Mouse (Mus musculus): ENCODE data around the gene Cfap44.

The Cfap44 gene

GRCm38 (mm10) chr16:44394577-44395243 is at the start of gene Cfap44:
TSS of gene Cfap44 (plus strand) at chr16:44394796.
- TF ChIP-seq GATA4 (IDR thresholded peaks at IDR 0.05; ENCODE audit: insufficient replicate concordance, low read length) = no peak

GRCm38 (mm10) chr16:44347071-44347901 is 47.3 kb upstream of the Cfap44 start, which contains the start of gene Spice1:
TSS of gene Spice1 (plus strand) at chr16:44347121.
- no peak; the same call in 1 of the 2 replicates for TF ChIP-seq GATA4 (IDR thresholded peaks at IDR 0.05; ENCODE audit: insufficient replicate concordance, low read length)

DNA sequence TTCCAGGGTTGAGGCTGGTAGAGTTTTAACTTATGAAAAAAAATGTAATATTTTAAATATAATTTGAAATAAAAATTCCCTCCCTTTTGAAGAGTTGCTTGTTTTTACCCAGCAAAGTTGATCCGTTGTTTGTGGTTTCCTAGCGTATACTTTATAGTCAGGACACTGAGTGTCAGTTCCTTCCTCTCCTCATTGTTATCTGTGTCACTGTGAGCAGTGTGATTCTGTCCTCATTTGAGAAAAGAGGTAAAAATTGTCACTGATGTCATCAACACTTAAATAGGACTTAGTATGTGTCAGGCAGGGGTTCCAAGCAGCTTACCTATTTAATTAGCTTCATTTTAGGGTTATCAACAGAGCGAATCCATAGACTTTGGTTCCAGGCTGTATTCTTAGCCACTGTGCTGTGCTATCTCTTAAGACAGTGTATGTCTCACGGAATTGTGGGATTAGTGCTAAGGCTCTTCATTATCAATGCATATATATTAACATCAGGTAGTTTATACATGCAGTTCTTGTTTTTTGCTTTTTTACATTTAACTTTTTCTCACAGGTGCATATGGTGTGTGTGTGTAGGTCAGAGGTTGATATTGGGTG is 44.7 kb upstream of the Cfap44 start:
- TF ChIP-seq GATA4 (IDR thresholded peaks at IDR 0.05; ENCODE audit: insufficient replicate concordance, low read length) = no peak

DNA sequence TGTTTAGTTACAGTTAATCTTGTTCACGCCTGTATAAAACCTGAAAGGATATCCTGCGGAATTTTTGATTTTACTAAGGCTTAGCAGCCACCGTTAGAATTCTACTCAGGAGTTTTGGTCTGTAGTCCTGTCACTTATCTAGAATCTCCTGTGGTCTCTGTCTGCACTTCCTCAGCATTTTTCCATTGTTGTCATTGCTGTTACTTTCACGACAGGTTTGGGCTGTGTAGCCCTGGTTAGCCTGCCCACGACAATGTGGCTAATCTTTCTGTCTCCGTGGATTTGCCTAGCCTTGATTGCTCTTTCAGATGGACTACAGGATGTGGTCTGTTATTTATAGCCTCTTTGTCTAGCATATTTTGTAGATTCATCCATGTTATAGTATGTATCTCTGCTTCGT is 38.3 kb upstream of the Cfap44 start:
- TF ChIP-seq GATA4 (IDR thresholded peaks at IDR 0.05; ENCODE audit: insufficient replicate concordance, low read length) = no peak

GRCm38 (mm10) chr16:44357571-44358268 is 36.9 kb upstream of the Cfap44 start:
- no peak for TF ChIP-seq GATA4 (IDR thresholded peaks at IDR 0.05; ENCODE audit: insufficient replicate concordance, low read length)

DNA sequence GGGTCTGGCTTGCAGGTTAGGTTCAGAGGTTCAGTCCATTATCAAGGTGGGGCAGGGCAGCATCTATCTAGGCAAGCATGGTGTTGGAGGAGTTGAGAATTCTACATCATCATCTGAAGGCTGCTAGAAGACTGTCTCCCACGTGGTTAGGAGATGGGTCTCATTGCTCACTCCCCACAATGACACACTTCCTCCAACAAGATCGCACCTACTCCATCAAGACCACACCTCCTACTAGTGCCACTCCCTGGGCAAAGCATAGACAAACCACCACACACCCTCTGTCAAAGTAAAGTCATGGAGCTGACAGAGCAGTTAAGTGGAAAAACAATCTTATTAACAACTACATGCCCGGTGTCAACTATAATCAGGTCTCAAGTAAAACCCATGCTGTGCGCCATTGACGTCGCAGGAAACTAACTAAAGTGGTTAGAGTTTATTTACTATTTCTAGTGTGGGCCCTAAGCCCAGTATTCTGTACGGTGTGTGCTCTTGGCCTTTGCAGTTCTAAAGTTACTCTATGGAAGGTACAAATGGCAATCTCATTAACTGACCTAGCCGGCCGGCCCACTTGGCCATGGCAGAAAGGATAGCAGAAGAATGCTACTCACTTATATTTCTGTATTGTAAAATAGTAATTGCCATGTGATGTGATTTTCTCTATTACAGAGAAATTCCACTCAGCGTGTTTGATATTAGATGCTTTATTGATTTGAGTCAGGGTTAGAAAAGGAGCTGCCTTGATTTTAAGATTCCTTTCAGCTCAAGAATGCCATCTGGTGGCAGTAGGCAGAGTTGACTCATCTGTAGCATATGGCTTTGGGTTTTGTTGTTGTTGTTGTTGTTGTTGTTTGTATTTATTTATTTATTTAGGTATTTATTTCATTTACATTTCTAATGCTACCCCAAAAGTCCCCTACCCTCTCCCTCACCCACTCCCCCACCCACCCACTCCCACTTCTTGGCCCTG is 32.4 kb upstream of the Cfap44 start:
- TF ChIP-seq GATA4 (IDR thresholded peaks at IDR 0.05; ENCODE audit: insufficient replicate concordance, low read length) = no peak

DNA sequence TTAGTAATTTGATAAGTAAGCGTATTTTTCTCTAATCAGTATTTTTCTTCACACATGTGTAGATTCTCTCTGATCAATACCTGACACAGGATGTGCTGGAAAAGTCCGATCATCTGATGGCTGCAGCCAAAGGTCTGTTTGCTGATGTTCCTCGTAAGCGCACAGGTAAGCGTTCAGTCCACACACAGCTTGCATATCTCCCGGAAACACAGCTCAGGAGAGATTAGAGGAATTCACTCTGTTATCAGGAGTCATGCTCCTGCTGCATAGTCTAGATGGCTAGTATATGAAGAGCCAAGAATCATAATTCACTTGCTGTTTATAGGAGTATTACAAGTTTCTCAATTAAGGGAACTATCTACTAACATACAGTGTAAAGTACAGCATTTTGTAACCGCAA is 29.1 kb upstream of the Cfap44 start:
- TF ChIP-seq GATA4 (IDR thresholded peaks at IDR 0.05; ENCODE audit: insufficient replicate concordance, low read length) = no peak

DNA sequence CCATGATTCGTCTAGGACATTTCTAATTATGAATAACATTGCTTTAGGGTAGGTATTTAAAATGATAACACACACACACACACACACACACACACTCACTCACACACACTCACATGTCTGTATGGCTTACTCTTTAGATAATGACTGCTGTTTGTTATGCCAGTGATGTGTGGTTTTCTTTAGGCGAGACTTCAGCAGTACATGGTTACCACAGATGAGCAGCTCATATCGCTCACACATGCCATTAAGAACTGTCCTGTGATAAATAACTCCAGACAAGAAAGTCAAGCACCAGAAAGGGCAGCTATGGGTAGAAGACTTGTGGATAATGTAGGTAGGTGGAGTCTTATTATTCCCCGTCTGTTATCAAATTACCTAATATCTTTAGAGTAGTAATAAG is 19.1 kb upstream of the Cfap44 start:
- TF ChIP-seq GATA4 (IDR thresholded peaks at IDR 0.05; ENCODE audit: insufficient replicate concordance, low read length) = no peak

DNA sequence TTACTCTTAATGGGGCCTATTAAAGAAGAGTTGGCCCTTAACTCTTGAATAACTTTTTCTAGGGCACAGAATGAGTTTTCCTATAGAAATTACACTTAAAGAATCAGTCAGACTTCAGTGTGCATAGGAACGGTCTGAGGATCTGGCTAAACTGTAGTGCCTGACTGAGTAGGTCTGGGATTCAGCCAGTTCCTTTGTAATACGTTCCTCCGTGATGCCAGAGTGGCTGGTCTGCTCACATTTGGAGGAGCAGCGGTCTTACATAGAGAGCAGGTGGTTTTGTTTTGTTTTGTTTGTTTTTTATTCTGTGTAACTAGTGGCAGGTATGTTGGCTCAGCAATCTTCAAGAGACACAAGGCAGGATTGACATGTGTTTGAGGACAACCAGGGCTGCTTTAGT is 14.6 kb upstream of the Cfap44 start:
- TF ChIP-seq GATA4 (IDR thresholded peaks at IDR 0.05; ENCODE audit: insufficient replicate concordance, low read length) = no peak

DNA sequence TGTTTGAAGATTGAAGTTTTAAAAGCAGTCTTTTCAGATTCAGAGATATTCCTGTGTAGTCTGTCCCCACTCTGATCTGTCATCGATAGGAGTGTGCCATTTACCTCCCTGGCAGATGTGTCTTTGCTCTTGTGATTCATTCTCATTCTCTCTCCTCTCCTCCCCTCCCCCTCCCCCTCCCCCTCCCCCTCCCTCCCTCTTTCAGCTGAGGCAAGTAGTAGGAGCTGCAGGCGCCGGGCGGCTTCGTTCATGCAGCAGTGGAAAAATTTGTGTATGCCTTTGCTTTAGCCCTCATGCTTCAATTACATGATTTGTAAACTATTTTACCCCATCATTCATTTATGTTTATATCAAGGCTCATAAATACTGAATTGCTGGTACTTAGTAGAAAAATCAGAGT is 13.0 kb upstream of the Cfap44 start:
- TF ChIP-seq GATA4 (IDR thresholded peaks at IDR 0.05; ENCODE audit: insufficient replicate concordance, low read length) = no peak

DNA sequence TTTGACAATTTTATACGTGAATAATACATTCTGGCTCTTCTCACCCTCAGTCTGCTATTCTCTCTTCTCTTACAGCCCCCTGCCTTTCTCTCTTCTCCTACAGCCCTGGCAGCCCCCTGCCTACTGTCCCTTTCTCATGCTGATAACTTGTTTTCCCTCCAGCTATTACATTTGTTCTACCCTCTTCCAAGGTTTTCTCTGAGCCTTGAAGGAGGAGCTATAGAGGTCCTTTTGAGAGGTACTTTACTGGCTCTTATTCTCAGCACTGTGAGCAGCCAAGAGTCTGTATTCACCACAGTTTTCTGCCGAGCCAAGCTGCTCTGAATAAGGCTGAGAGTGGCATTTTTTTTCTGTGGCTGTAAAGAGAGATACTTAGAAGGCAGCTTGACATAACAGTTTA is 11.0 kb upstream of the Cfap44 start:
- TF ChIP-seq GATA4 (IDR thresholded peaks at IDR 0.05; ENCODE audit: insufficient replicate concordance, low read length) = no peak

DNA sequence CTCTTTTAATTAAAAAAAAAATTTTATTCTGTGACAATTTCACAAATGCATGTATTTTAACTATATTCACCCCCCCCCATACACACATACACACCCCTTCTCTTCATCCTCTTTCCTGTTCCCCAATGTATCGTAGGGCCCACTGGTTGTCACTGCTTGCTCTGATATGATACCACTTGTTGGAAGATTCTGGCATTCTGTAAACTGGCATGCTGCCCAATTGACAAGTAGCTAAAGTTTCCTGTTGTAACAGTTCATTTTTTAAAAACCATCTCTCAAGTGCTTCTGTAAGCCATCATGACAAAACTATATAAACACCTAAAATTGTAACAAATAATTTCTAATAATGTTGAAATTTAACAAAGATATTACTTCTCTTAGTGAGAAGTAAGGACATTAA is 10.3 kb upstream of the Cfap44 start:
- no peak for TF ChIP-seq GATA4 (IDR thresholded peaks at IDR 0.05; ENCODE audit: insufficient replicate concordance, low read length)

- no peak for TF ChIP-seq GATA4 (IDR thresholded peaks at IDR 0.05; ENCODE audit: insufficient replicate concordance, low read length)
Measured at GRCm38 (mm10) chr16:44391877-44392548, 2.6 kb upstream of the Cfap44 start.

GRCm38 (mm10) chr16:44404933-44405332 is 10.3 kb downstream of the Cfap44 start:
- TF ChIP-seq GATA4 (IDR thresholded peaks at IDR 0.05; ENCODE audit: insufficient replicate concordance, low read length) = no peak

All from liver, adult (tissue).